Mouse (Mus musculus): ENCODE data around the gene Nab2. TPM values are rescaled to one million over a fixed set of nuclear protein-coding genes. Genes with fewer than 3 reads are reported as not detected.

Nab2 gene
- polyA plus RNA-seq, 1 experiment from 2014 or later: 9.2 TPM

DNA sequence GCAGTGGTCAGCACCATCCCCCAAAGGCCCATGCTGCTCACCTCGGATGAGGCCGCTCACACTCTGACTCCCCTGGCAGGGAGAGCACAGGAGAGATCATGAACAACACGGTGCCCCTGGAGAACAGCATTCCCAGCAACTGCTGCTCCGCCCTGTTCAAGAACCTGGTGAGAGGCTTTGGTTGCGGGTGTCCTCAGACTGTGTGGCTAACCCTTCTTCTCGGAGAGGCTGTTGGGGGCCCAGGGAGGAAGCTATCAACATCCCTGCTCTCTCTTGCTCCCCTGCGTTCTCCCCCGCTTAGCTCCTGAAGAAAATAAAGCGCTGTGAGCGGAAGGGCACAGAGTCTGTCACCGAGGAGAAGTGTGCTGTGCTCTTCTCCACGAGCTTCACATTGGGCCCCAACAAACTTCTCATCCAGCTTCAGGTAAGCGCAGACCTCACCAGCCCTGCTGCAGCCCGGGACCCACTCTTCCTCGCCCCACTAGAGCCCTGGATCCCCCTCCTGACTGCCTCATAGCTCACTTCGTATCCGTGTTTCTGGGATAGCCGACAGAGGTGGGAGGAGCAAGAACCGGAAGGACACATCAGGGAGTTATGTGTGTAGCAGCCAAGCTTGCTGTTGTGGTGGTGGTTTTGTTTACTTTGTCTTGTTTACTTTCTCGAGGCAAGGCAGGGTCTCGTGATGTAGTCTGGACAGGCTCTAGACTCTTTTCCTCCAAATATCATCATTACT is 15.3 kb downstream of the Nab2 start:
- 0 out of 2 replicates have a peak overlapping the region, but pooled peaks have one; percentile 3 for H3K4me2 ChIP-seq (replicated peaks; ENCODE audit: low read depth, low read length)
- no peaks in the 10 kb centered on the region for H3K27me3 ChIP-seq (ENCODE audit: control insufficient read depth, insufficient read depth, low read length)
- no peak overlapping the region for H3K9ac ChIP-seq (replicated peaks; ENCODE audit: low read depth, low read length)
- peaks cover 7% of the 10 kb centered on the region; the same call in 1 of the 2 replicates for H3K4me1 ChIP-seq (ENCODE audit: control insufficient read depth, insufficient read depth, low read length)
- ATAC-seq (ENCODE audit: insufficient number of reproducible peaks, insufficient read depth, low FRiP score, low read depth): no peak
- peaks cover 41% of the 10 kb centered on the region for H3K36me3 ChIP-seq (ENCODE audit: control insufficient read depth, insufficient read depth, low read length)
- no peak overlapping the region for H3K4me3 ChIP-seq (ENCODE audit: low read depth, low read length)
- H3K27ac ChIP-seq (ENCODE audit: low read length): 0 out of 2 replicates have a peak overlapping the region, but pooled peaks have one; percentile 10
- no peaks in the 10 kb centered on the region for H3K9me3 ChIP-seq (ENCODE audit: control insufficient read depth, low read depth, low read length)
- 37% methylated on average over 21 of the region's 21 CpGs for WGBS

GRCm38 (mm10) chr10:127645791-127646190 is 22.6 kb downstream of the Nab2 start:
- WGBS: 67% methylated on average over 2 of the region's 2 CpGs
- Histone ChIP-seq H3K4me3 (ENCODE audit: low read depth, low read length) (no peak overlapping the region), H3K27me3 (ENCODE audit: control insufficient read depth, insufficient read depth, low read length) (no peaks in the 10 kb centered on the region), H3K9ac (replicated peaks; ENCODE audit: low read depth, low read length) (no peak overlapping the region; the same call in 1 of the 2 replicates), H3K4me2 (replicated peaks; ENCODE audit: low read depth, low read length) (no peak overlapping the region), H3K36me3 (ENCODE audit: control insufficient read depth, insufficient read depth, low read length) (peaks cover 11% of the 10 kb centered on the region; the same call in 1 of the 2 replicates), H3K4me1 (ENCODE audit: control insufficient read depth, insufficient read depth, low read length) (peaks cover 14% of the 10 kb centered on the region), H3K9me3 (ENCODE audit: control insufficient read depth, low read depth, low read length) (no peaks in the 10 kb centered on the region), H3K27ac (ENCODE audit: low read length) (no peak overlapping the region)
- no peak for ATAC-seq (ENCODE audit: insufficient number of reproducible peaks, insufficient read depth, low FRiP score, low read depth)

- peak overlapping the region; percentile 88 for H3K27ac ChIP-seq (ENCODE audit: low read length)
- peak overlapping the region; percentile 66 for H3K4me2 ChIP-seq (replicated peaks; ENCODE audit: low read depth, low read length)
- peak; percentile 73 for ATAC-seq (ENCODE audit: insufficient number of reproducible peaks, insufficient read depth, low FRiP score, low read depth)
- peaks cover 14% of the 10 kb centered on the region for H3K4me1 ChIP-seq (ENCODE audit: control insufficient read depth, insufficient read depth, low read length)
- peaks cover 3% of the 10 kb centered on the region; the same call in 1 of the 2 replicates for H3K36me3 ChIP-seq (ENCODE audit: control insufficient read depth, insufficient read depth, low read length)
- H3K9ac ChIP-seq (replicated peaks; ENCODE audit: low read depth, low read length): peak overlapping the region; percentile 41
- H3K9me3 ChIP-seq (ENCODE audit: control insufficient read depth, low read depth, low read length): no peaks in the 10 kb centered on the region
- WGBS: 2% methylated on average over 25 of the region's 25 CpGs
- H3K4me3 ChIP-seq (ENCODE audit: low read depth, low read length): peak overlapping the region; percentile 48
- H3K27me3 ChIP-seq (ENCODE audit: control insufficient read depth, insufficient read depth, low read length): no peaks in the 10 kb centered on the region
Observed at GRCm38 (mm10) chr10:127643553-127644238, 24.7 kb downstream of the Nab2 start.

GRCm38 (mm10) chr10:127642772-127643552 is 25.4 kb downstream of the Nab2 start, which contains the start of gene Stat6:
Stat6 (plus strand) TSS chr10:127642986.
- Histone ChIP-seq H3K4me3 (ENCODE audit: low read depth, low read length) (peak within 1 kb of the TSS; percentile 48), H3K27me3 (ENCODE audit: control insufficient read depth, insufficient read depth, low read length) (no peaks in the 10 kb centered on the region), H3K9ac (replicated peaks; ENCODE audit: low read depth, low read length) (peak within 1 kb of the TSS; percentile 41), H3K9me3 (ENCODE audit: control insufficient read depth, low read depth, low read length) (no peaks in the 10 kb centered on the region), H3K36me3 (ENCODE audit: control insufficient read depth, insufficient read depth, low read length) (peaks cover under 1% of the 10 kb centered on the region; the same call in 1 of the 2 replicates), H3K27ac (ENCODE audit: low read length) (peak within 1 kb of the TSS; percentile 88), H3K4me2 (replicated peaks; ENCODE audit: low read depth, low read length) (peak within 1 kb of the TSS; percentile 66), H3K4me1 (ENCODE audit: control insufficient read depth, insufficient read depth, low read length) (peaks cover 14% of the 10 kb centered on the region)
- ATAC-seq (ENCODE audit: insufficient number of reproducible peaks, insufficient read depth, low FRiP score, low read depth): peak; percentile 60
- 4% methylated on average over 35 of the region's 37 CpGs for WGBS

DNA sequence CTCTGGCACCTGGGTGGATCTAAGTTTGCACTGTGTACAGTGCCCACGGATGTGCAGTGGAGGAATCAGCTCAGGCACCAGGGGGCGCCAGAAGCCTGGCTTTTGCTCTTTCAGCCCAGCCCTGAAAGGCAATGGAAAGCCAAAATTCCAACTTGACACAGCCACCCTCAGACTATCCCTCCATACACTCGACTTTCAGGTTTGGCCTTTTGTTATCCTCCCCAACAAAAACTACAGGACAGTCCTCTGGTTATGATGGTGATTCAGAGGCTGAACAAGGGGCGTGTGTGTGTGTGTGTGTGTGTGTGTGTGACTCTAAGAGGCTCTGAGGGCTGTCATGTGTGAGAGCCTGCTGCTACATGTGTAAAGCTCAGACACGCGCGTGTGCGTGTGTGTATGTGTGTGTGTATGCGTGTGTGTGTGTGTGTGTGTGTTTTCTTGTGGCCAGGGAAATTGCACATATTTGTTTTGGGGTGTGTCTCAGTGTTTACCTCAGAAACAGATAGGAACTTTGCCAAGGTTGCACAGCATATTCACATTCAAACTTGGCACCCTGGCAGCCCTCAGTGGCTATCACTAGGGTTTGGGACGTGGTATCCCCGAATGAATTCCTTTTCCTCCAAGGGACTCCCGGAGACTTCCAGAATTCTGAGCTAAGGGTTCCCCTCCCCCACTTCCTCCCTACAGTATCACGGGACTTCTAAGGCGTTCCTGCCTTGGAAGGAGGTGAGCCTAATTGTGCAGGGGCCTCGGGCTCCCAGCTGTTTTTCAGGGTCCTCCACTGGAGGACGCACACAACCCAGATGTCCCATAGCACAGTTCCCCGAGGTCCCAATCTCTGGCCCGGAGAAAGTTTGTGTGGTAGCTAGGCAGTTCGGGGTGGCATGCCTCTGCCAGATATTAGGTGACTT is 26.3 kb downstream of the Nab2 start:
- H3K9ac ChIP-seq (replicated peaks; ENCODE audit: low read depth, low read length): peak overlapping the region; percentile 41; the same call in 1 of the 2 replicates

GRCm38 (mm10) chr10:127640421-127640820 is 27.9 kb downstream of the Nab2 start:
- 76% methylated on average over 5 of the region's 5 CpGs for WGBS
- ATAC-seq (ENCODE audit: insufficient number of reproducible peaks, insufficient read depth, low FRiP score, low read depth): no peak
- H3K4me1 ChIP-seq (ENCODE audit: control insufficient read depth, insufficient read depth, low read length): peaks cover 14% of the 10 kb centered on the region
- no peaks in the 10 kb centered on the region for H3K9me3 ChIP-seq (ENCODE audit: control insufficient read depth, low read depth, low read length)
- H3K27ac ChIP-seq (ENCODE audit: low read length): no peak overlapping the region
- H3K36me3 ChIP-seq (ENCODE audit: control insufficient read depth, insufficient read depth, low read length): no peaks in the 10 kb centered on the region
- H3K4me2 ChIP-seq (replicated peaks; ENCODE audit: low read depth, low read length): no peak overlapping the region
- no peak overlapping the region for H3K9ac ChIP-seq (replicated peaks; ENCODE audit: low read depth, low read length)
- H3K4me3 ChIP-seq (ENCODE audit: low read depth, low read length): no peak overlapping the region
- no peaks in the 10 kb centered on the region for H3K27me3 ChIP-seq (ENCODE audit: control insufficient read depth, insufficient read depth, low read length)

More for the DNA sequence above, 26.3 kb downstream of the Nab2 start:
- H3K4me1 ChIP-seq (ENCODE audit: control insufficient read depth, insufficient read depth, low read length): peaks cover 14% of the 10 kb centered on the region
- peak overlapping the region; percentile 66 for H3K4me2 ChIP-seq (replicated peaks; ENCODE audit: low read depth, low read length)
- H3K9me3 ChIP-seq (ENCODE audit: control insufficient read depth, low read depth, low read length): no peaks in the 10 kb centered on the region
- 8% methylated on average over 19 of the region's 19 CpGs for WGBS
- peak overlapping the region; percentile 48 for H3K4me3 ChIP-seq (ENCODE audit: low read depth, low read length)
- no peaks in the 10 kb centered on the region for H3K27me3 ChIP-seq (ENCODE audit: control insufficient read depth, insufficient read depth, low read length)
- H3K36me3 ChIP-seq (ENCODE audit: control insufficient read depth, insufficient read depth, low read length): no peaks in the 10 kb centered on the region
- ATAC-seq (ENCODE audit: insufficient number of reproducible peaks, insufficient read depth, low FRiP score, low read depth): peak; percentile 77
- peak overlapping the region; percentile 88 for H3K27ac ChIP-seq (ENCODE audit: low read length)

- Histone ChIP-seq H3K9me3 (ENCODE audit: control insufficient read depth, low read depth, low read length) (no peaks in the 10 kb centered on the region), H3K9ac (replicated peaks; ENCODE audit: low read depth, low read length) (no peak overlapping the region), H3K36me3 (ENCODE audit: control insufficient read depth, insufficient read depth, low read length) (no peaks in the 10 kb centered on the region), H3K4me3 (ENCODE audit: low read depth, low read length) (no peak overlapping the region), H3K27me3 (ENCODE audit: control insufficient read depth, insufficient read depth, low read length) (no peaks in the 10 kb centered on the region), H3K4me1 (ENCODE audit: control insufficient read depth, insufficient read depth, low read length) (no peaks in the 10 kb centered on the region; the same call in 1 of the 2 replicates), H3K4me2 (replicated peaks; ENCODE audit: low read depth, low read length) (no peak overlapping the region), H3K27ac (ENCODE audit: low read length) (no peak overlapping the region)
- 28% methylated on average over 7 of the region's 7 CpGs for WGBS
- no peak for ATAC-seq (ENCODE audit: insufficient number of reproducible peaks, insufficient read depth, low FRiP score, low read depth)
Observed at GRCm38 (mm10) chr10:127632668-127633271, 35.6 kb downstream of the Nab2 start.

All from stomach, embryonic 14.5 days (tissue).